Mouse (Mus musculus) myocyte (in vitro differentiated cells): ENCODE measurements around the gene Meiob. TPM values are rescaled to one million over a fixed set of nuclear protein-coding genes. Genes with fewer than 3 reads are reported as not detected.

Experiments
- H3K27me3 ChIP-seq: one replicate; pipeline ENCODE4 v1.6.1; 2011; ENCODE audit not compliant: control insufficient read depth, insufficient read depth, insufficient read length
- H3K36me3 ChIP-seq: one replicate; pipeline ENCODE4 v1.6.1; 2011; ENCODE audit not compliant: control insufficient read depth, insufficient read depth
- H3K4me2 ChIP-seq: one replicate; pipeline ENCODE4 v1.6.1; 2011; ENCODE audit warnings: low read depth, control low read depth
- H3K4me3 ChIP-seq: one replicate; pipeline ENCODE4 v1.5.1; 2011; ENCODE audit warnings: mild to moderate bottlenecking, control low read depth, moderate library complexity
- H3K79me2 ChIP-seq: one replicate; pipeline ENCODE4 v1.6.1; 2011; ENCODE audit not compliant: control insufficient read depth, insufficient read depth
- H3ac ChIP-seq: one replicate; pipeline ENCODE4 v1.6.1; 2011; ENCODE audit not compliant: control insufficient read depth, insufficient read length
- CEBPB ChIP-seq: IDR thresholded peaks from 2 replicates; pipeline ENCODE4 v1.6.1; 2011; ENCODE audit warnings: mild to moderate bottlenecking, moderate library complexity; ENCODE audit not compliant: poor library complexity, insufficient read depth, severe bottlenecking
- E2F4 ChIP-seq: IDR thresholded peaks from one replicate; pipeline ENCODE4 v1.6.1; 2011; ENCODE audit warnings: mild to moderate bottlenecking, control low read depth, moderate library complexity; ENCODE audit not compliant: insufficient read depth
- MAX ChIP-seq: IDR thresholded peaks from one replicate; pipeline ENCODE4 v1.6.1; 2011; ENCODE audit warnings: low read depth, mild to moderate bottlenecking, control low read depth
- MYOD1 ChIP-seq, 3 experiments: IDR thresholded peaks; one replicate each; pipeline ENCODE4 v1.6.1; 2011; ENCODE audit warnings: control low read depth in 2 of 3, low read depth in 2 of 3, mild to moderate bottlenecking in 2 of 3, moderate library complexity in 1 of 3; ENCODE audit not compliant: insufficient read length in 2 of 3, control insufficient read depth in 1 of 3
- MYOG ChIP-seq, 3 experiments: IDR thresholded peaks; one replicate each; pipeline ENCODE4 v1.6.1; 2011; ENCODE audit warnings: control low read depth in 2 of 3, low read depth in 2 of 3, mild to moderate bottlenecking in 2 of 3; ENCODE audit not compliant: insufficient read length in 2 of 3, control insufficient read depth in 1 of 3, insufficient read depth in 1 of 3
- POLR2A ChIP-seq: IDR thresholded peaks from one replicate; pipeline ENCODE4 v1.6.1; 2011; ENCODE audit warnings: low read depth, mild to moderate bottlenecking, control low read depth, moderate library complexity; ENCODE audit not compliant: insufficient read length
- POLR2AphosphoS2 ChIP-seq: IDR thresholded peaks from one replicate; pipeline ENCODE4 v1.6.1; 2011; ENCODE audit warnings: low read depth, control low read depth; ENCODE audit not compliant: insufficient read length
- REST ChIP-seq: IDR thresholded peaks from one replicate; pipeline ENCODE4 v1.6.1; 2011; ENCODE audit warnings: mild to moderate bottlenecking, control low read depth, moderate library complexity; ENCODE audit not compliant: insufficient read depth, insufficient read length
- SRF ChIP-seq: IDR thresholded peaks from one replicate; pipeline ENCODE4 v1.6.1; 2011; ENCODE audit warnings: low read depth; ENCODE audit not compliant: control insufficient read depth, insufficient read length
- TCF12 ChIP-seq: IDR thresholded peaks from one replicate; pipeline ENCODE4 v1.6.1; 2011; ENCODE audit warnings: mild to moderate bottlenecking, control low read depth; ENCODE audit not compliant: poor library complexity, insufficient read depth, severe bottlenecking
- TCF3 ChIP-seq: IDR thresholded peaks from one replicate; pipeline ENCODE4 v1.6.1; 2011; ENCODE audit warnings: low read depth, control low read depth; ENCODE audit not compliant: insufficient read length
- USF1 ChIP-seq: IDR thresholded peaks from one replicate; pipeline ENCODE4 v1.6.1; 2011; ENCODE audit warnings: low read depth, mild to moderate bottlenecking, control low read depth, moderate library complexity
- polyA plus RNA-seq: library from polyadenylated mRNA; unstranded; fragments of >200 nt; fragmentation: generic; extraction: Trizol; gene quantifications from one replicate; pipeline ENCODE4 v1.2.1, GENCODE M21; 2012; ENCODE audit warnings: missing spikeins

Gene Meiob
- polyA plus RNA-seq, 1 experiment, result not detected

- Histone ChIP-seq H3K36me3 (no peaks in the 10 kb centered on the region), H3K4me2 (no peak overlapping the region), H3K4me3 (no peak overlapping the region), H3K27me3 (peaks cover 25% of the 10 kb centered on the region), H3K79me2 (no peaks in the 10 kb centered on the region), H3ac (no peak overlapping the region)
- no peak for TF ChIP-seq TCF12
Observed at GRCm38 (mm10) chr17:24777073-24777472, 27.0 kb upstream of the Meiob start.

DNA sequence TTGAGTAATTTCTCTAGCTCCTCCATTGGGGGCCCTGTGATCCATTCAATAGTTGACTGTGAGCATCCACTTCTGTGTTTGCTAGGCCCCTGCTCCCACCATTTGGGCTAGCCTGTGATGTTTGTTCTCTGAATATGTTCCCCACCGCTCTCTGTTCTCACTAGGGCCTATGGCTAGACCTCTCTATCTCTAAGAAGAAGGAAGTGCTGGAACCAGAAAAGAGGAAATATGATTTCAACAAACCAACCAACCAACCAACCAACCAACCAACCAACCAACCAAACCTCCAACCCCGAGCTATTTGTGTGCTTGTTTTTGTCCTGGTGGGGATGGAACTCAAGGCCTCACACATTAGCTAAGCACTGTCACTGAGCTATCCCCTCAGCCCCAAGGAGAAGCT lies 23.3 kb upstream of the Meiob start:
- Histone ChIP-seq H3K36me3 (no peaks in the 10 kb centered on the region), H3K4me3 (no peak overlapping the region), H3K79me2 (no peaks in the 10 kb centered on the region), H3K27me3 (peaks cover 9% of the 10 kb centered on the region), H3ac (no peak overlapping the region), H3K4me2 (no peak overlapping the region)
- TF ChIP-seq USF1, result no peak
- TF ChIP-seq TCF12, result no peak
- no peak for TF ChIP-seq TCF3
- TF ChIP-seq SRF, result no peak
- TF ChIP-seq CEBPB, result no peak
- TF ChIP-seq REST, result no peak
- TF ChIP-seq E2F4, result no peak

DNA sequence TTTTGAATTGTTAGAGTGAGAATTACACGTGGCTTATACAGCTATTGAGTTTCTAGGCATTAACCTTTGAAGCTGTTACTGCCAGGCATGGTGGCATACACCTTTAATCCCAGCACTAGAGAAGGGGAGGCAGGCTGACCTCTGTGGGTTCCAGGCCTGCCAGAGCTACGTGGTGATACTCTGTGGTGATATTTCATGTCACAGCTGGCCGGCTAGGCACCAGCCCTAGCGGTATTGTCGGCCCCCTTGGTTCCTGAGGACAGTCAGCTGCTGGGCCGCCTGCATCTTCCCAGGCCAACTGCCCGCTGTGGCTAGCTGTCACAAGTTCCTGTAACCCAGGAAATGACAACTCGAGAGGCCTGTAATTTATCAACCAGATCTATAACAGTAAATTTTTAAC lies 11.9 kb upstream of the Meiob start:
- no peak overlapping the region for H3ac ChIP-seq
- no peaks in the 10 kb centered on the region for H3K79me2 ChIP-seq
- H3K4me2 ChIP-seq, result no peak overlapping the region
- no peak for TF ChIP-seq MAX
- TF ChIP-seq E2F4, result no peak
- TF ChIP-seq SRF, result no peak
- no peak for TF ChIP-seq MYOG (IDR thresholded peaks at IDR 0.05; ENCODE audit: control insufficient read depth in 1 of 3, insufficient read depth in 1 of 3, insufficient read length in 2 of 3, low read depth in 2 of 3)
- no peak for TF ChIP-seq TCF12
- no peak for TF ChIP-seq USF1
- no peak for TF ChIP-seq CEBPB
- TF ChIP-seq POLR2AphosphoS2, result no peak
- TF ChIP-seq MYOD1 (IDR thresholded peaks at IDR 0.05; ENCODE audit: control insufficient read depth in 1 of 3, insufficient read length in 2 of 3, low read depth in 2 of 3), result no peak
- no peak overlapping the region for H3K4me3 ChIP-seq
- H3K36me3 ChIP-seq, result no peaks in the 10 kb centered on the region
- peaks cover 18% of the 10 kb centered on the region for H3K27me3 ChIP-seq

- H3K27me3 ChIP-seq, result peaks cover 18% of the 10 kb centered on the region
- no peak overlapping the region for H3ac ChIP-seq
- no peak overlapping the region for H3K4me2 ChIP-seq
- no peak overlapping the region for H3K4me3 ChIP-seq
- no peaks in the 10 kb centered on the region for H3K79me2 ChIP-seq
- H3K36me3 ChIP-seq, result no peaks in the 10 kb centered on the region
- no peak for TF ChIP-seq TCF3
- no peak for TF ChIP-seq USF1
- TF ChIP-seq POLR2AphosphoS2, result no peak
- TF ChIP-seq POLR2A, result no peak
- no peak for TF ChIP-seq MYOG (IDR thresholded peaks at IDR 0.05; ENCODE audit: control insufficient read depth in 1 of 3, insufficient read depth in 1 of 3, insufficient read length in 2 of 3, low read depth in 2 of 3)
- TF ChIP-seq E2F4, result no peak
- TF ChIP-seq CEBPB, result no peak
- no peak for TF ChIP-seq TCF12
- TF ChIP-seq MYOD1 (IDR thresholded peaks at IDR 0.05; ENCODE audit: control insufficient read depth in 1 of 3, insufficient read length in 2 of 3, low read depth in 2 of 3), result no peak
- no peak for TF ChIP-seq REST
- no peak for TF ChIP-seq MAX
- no peak for TF ChIP-seq SRF
Observed at GRCm38 (mm10) chr17:24794791-24795190, 9.3 kb upstream of the Meiob start.

DNA sequence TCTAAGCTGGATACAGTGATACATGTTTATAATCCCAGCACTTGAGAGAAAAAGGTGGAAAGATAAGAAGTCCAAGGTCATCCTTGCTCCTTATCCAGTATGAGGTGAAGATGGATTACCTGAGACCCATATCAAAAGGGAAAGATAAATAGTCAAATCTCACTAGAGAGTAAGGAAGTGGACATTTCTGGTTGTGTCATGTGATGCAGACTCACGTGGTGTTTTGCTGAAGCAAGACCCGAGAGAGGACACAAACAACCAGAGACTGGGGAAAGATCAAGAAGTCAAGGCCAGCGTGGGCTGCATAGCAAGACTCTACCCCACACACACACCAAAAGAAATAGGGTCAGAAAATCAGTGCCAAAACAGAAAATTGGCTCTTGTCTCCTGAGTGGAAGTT lies 7.1 kb upstream of the Meiob start:
- Histone ChIP-seq H3K4me2 (no peak overlapping the region), H3K4me3 (no peak overlapping the region), H3ac (no peak overlapping the region), H3K79me2 (no peaks in the 10 kb centered on the region), H3K27me3 (peaks cover 18% of the 10 kb centered on the region), H3K36me3 (no peaks in the 10 kb centered on the region)
- TF ChIP-seq USF1, result peak; percentile 13
- no peak for TF ChIP-seq MYOD1 (IDR thresholded peaks at IDR 0.05; ENCODE audit: control insufficient read depth in 1 of 3, insufficient read length in 2 of 3, low read depth in 2 of 3)
- no peak for TF ChIP-seq TCF3
